ENCODE assay signal across 9 mouse cellular contexts in the genomic region with DNA sequence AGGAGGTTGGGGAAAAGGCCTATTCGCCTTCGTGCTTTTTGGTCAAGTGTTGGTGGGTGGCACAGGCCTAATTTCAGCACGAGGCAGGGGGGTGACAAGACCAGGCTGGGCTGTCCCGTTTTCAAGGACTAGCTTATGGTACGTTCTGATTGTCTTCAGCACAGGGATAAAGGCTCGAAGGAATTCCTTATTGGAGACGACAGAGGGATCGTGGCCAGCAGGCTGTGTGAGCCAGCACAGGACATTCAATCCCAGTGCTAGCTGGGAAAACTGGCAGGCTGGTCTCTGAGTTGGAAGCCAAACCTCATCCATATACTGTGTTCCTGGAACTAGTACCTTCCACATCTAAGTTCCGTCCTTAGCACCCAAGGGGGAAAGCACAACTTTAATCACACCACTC. TPM values are rescaled to one million over a fixed set of nuclear protein-coding genes. Genes with fewer than 3 reads are reported as not detected.
DNase-seq lines count a peak whose midpoint lies in the region; ATAC-seq and TF ChIP-seq lines count a peak whose summit lies in the region.
"Had no signal": no experiment of that assay in that cellular context is flagged by ENCODE, and none has a peak within 500 bp of the region (broad histone marks: within the 10 kb centered on the region; RNA-seq: fewer than 3 reads in every experiment).

No protein-coding gene starts in this region.

- no peaks in the 10 kb centered on the region for H3K9me3 ChIP-seq in hindbrain, embryonic 13.5 days
- H3K9me3 ChIP-seq in midbrain, embryonic 12.5 days, result no peaks in the 10 kb centered on the region

- H3K4me2 ChIP-seq in hindbrain, embryonic 13.5 days, result peak overlapping the region; percentile 83
- H3K4me2 ChIP-seq in midbrain, embryonic 12.5 days (replicated peaks), result peak overlapping the region; percentile 85

- 0 out of 2 replicates have a peak, but pooled peaks cover 4% of the 10 kb centered on the region for H3K4me1 ChIP-seq in embryonic fibroblast, embryonic 13.5 days (ENCODE audit: control insufficient read depth, insufficient read depth, low read length)
- peaks cover 30% of the 10 kb centered on the region for H3K4me1 ChIP-seq in hindbrain, embryonic 13.5 days (replicated peaks)
- peaks cover 22% of the 10 kb centered on the region for H3K4me1 ChIP-seq in midbrain, embryonic 12.5 days

- DNase-seq in cerebellum, adult 18-20 months, result peak; percentile 56 to 60
- no peak for DNase-seq in cerebellum, adult 11-12 months
- peak; percentile 66 for DNase-seq in 3T3-L1 (ENCODE audit: low read depth, low spot score)
- no peak for DNase-seq in layer of hippocampus, adult 8-10 months (ENCODE audit: low spot score in 2 of 2)
- DNase-seq in frontal cortex, postnatal 36 days (ENCODE audit: low spot score in 2 of 2), result no peak

- peaks cover 22% of the 10 kb centered on the region for H3K36me3 ChIP-seq in hindbrain, embryonic 13.5 days
- H3K36me3 ChIP-seq in midbrain, embryonic 12.5 days, result peaks cover 18% of the 10 kb centered on the region

- peak overlapping the region; percentile 94 for H3K9ac ChIP-seq in hindbrain, embryonic 13.5 days
- peak overlapping the region; percentile 93 for H3K9ac ChIP-seq in midbrain, embryonic 12.5 days (replicated peaks)

- no peak for TF ChIP-seq POLR2A in embryonic fibroblast, embryonic 13.5 days (IDR thresholded peaks at IDR 0.05; ENCODE audit: low read depth, low read length)

- WGBS in hindbrain, embryonic 13.5 days, result 8% methylated on average over 9 of the region's 9 CpGs
- WGBS in midbrain, embryonic 12.5 days, result 6% methylated on average over 9 of the region's 9 CpGs

- H3K4me3 ChIP-seq in embryonic fibroblast, embryonic 13.5 days (ENCODE audit: insufficient read depth, low read length), result peak overlapping the region; percentile 76
- peak overlapping the region; percentile 87 for H3K4me3 ChIP-seq in hindbrain, embryonic 13.5 days
- H3K4me3 ChIP-seq in midbrain, embryonic 12.5 days, result peak overlapping the region; percentile 84

- H3K27ac ChIP-seq in embryonic fibroblast, embryonic 13.5 days (ENCODE audit: insufficient read depth, low read length), result peak overlapping the region; percentile 81
- peak overlapping the region; percentile 98 for H3K27ac ChIP-seq in hindbrain, embryonic 13.5 days
- peak overlapping the region; percentile 92 for H3K27ac ChIP-seq in midbrain, embryonic 12.5 days (replicated peaks)

- peak; percentile 12; the same call in 1 of the 2 replicates for ATAC-seq in hindbrain, embryonic 13.5 days (ENCODE audit: low FRiP score)
- no peak for ATAC-seq in midbrain, embryonic 12.5 days (ENCODE audit: low FRiP score, low read depth)

- no peaks in the 10 kb centered on the region for H3K27me3 ChIP-seq in hindbrain, embryonic 13.5 days
- no peaks in the 10 kb centered on the region for H3K27me3 ChIP-seq in midbrain, embryonic 12.5 days

- no peak for TF ChIP-seq CTCF in embryonic fibroblast, embryonic 13.5 days (IDR thresholded peaks at IDR 0.05; ENCODE audit: borderline replicate concordance, insufficient read depth, low read length)

RNA-seq across cellular contexts. Expression of a gene that starts 0.6 kb away (rescaled TPM):
- 135 and 136 TPM in 2 replicates for polyA plus RNA-seq in embryonic fibroblast, embryonic 13.5 days (2011; ENCODE audit: insufficient read length, low read depth, missing spikeins)
- 165 and 166 TPM in 2 replicates for polyA plus RNA-seq in hindbrain, embryonic 13.5 days (2015; fragmentation: Nextera tagmentation; extraction: Ambion mirVana)
- 130 and 137 TPM in 2 replicates for polyA plus RNA-seq in midbrain, embryonic 12.5 days (2016; fragmentation: Nextera tagmentation; extraction: Ambion mirVana)
- total RNA-seq in layer of hippocampus, adult 8-10 months (2022), result 100 to 1,000 TPM; 138 to 165 (median 145) TPM

RNA-seq across cellular contexts. Expression of a gene that starts 1.2 kb away (rescaled TPM):
- polyA plus RNA-seq in embryonic fibroblast, embryonic 13.5 days (2011; ENCODE audit: insufficient read length, low read depth, missing spikeins), result 2.0 TPM in 1 of 2 replicates, not detected in the other
- 1.9 and 2.2 TPM in 2 replicates for polyA plus RNA-seq in hindbrain, embryonic 13.5 days (2015; fragmentation: Nextera tagmentation; extraction: Ambion mirVana)
- polyA plus RNA-seq in midbrain, embryonic 12.5 days (2016; fragmentation: Nextera tagmentation; extraction: Ambion mirVana), result 0.96 and 1.1 TPM in 2 replicates
- 1 to 10 TPM; 7.2 to 9.5 (median 8.5) TPM for total RNA-seq in layer of hippocampus, adult 8-10 months (2022)

RNA-seq across cellular contexts. Expression of a gene that starts 50.3 kb away (rescaled TPM):
- polyA plus RNA-seq in embryonic fibroblast, embryonic 13.5 days (2011; ENCODE audit: insufficient read length, low read depth, missing spikeins), result not detected in 2 replicates
- polyA plus RNA-seq in hindbrain, embryonic 13.5 days (2015; fragmentation: Nextera tagmentation; extraction: Ambion mirVana), result 0.13 TPM in 1 of 2 replicates, not detected in the other
- polyA plus RNA-seq in midbrain, embryonic 12.5 days (2016; fragmentation: Nextera tagmentation; extraction: Ambion mirVana), result 0.07 TPM in 1 of 2 replicates, not detected in the other
- not detected for total RNA-seq in layer of hippocampus, adult 8-10 months (2022)
- polyA plus RNA-seq: large intestine, adult 2 months had no signal

RNA-seq across cellular contexts. Expression of a gene that starts 55.2 kb away (rescaled TPM):
- polyA plus RNA-seq in embryonic fibroblast, embryonic 13.5 days (2011; ENCODE audit: insufficient read length, low read depth, missing spikeins), result 24.6 and 34.4 TPM in 2 replicates
- polyA plus RNA-seq in hindbrain, embryonic 13.5 days (2015; fragmentation: Nextera tagmentation; extraction: Ambion mirVana), result 47.7 and 51.8 TPM in 2 replicates
- 46.0 and 48.3 TPM in 2 replicates for polyA plus RNA-seq in midbrain, embryonic 12.5 days (2016; fragmentation: Nextera tagmentation; extraction: Ambion mirVana)
- total RNA-seq in layer of hippocampus, adult 8-10 months (2022), result 10 to 100 TPM; 36.6 to 45.8 (median 38.1) TPM

Comparison
In these comparisons a context has a peak if more than half of its experiments do, and no peak if none do; other contexts are left out.
1. DNase-seq: peak in cerebellum, adult 18-20 months (2 of 2) and 3T3-L1 (single experiment); none in cerebellum, adult 11-12 months (single experiment), layer of hippocampus, adult 8-10 months (0 of 2) and frontal cortex, postnatal 36 days (0 of 2).
2. Peak in every context shown above with its lines, with median percentiles within 50 percentile points of each other: H3K27ac ChIP-seq and H3K4me3 ChIP-seq.